Mouse (Mus musculus): ENCODE data around the gene 9530053A07Rik.

DNA sequence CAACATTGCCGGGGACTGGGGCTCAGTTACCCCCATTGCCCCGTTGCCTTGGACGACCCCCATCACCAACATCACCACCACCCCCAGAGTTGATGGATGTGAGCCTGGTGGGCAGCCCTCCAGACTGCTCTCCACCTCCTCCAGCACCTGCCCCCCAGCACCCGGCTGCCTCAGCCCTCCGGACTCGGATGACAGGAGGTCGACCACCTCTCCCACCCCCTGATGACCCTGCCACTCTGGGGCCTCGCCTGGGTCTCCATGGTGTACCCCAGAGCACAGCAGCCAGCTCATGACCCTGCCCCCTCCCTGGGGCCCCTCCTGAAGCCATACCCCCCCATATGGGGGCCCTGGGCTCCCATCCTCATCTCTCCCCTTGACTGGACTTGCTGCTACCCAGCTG lies 57.4 kb downstream of the 9530053A07Rik start:
- TF ChIP-seq GATA1 (IDR thresholded peaks at IDR 0.05; ENCODE audit: low read length) (no peak), TAL1 (IDR thresholded peaks at IDR 0.05; ENCODE audit: low read length) (no peak)
